Mouse (Mus musculus) ES-E14 (cell line): ENCODE data around the gene Gm884.

Source experiments
- CHD2 ChIP-seq: IDR thresholded peaks from 2 replicates; pipeline ENCODE4 v1.6.1; 2014; ENCODE audit warnings: mild to moderate bottlenecking, low read depth, low read length, inconsistent platforms
- MAFK ChIP-seq: IDR thresholded peaks from 2 replicates; pipeline ENCODE4 v1.6.1; 2014; ENCODE audit warnings: mild to moderate bottlenecking, low read depth, low read length, inconsistent platforms; ENCODE audit not compliant: insufficient read depth
- ZC3H11A ChIP-seq: IDR thresholded peaks from 2 replicates; pipeline ENCODE4 v1.6.1; 2012; ENCODE audit warnings: low read depth, mild to moderate bottlenecking, inconsistent platforms, low read length, borderline replicate concordance
- ZNF384 ChIP-seq: IDR thresholded peaks from 2 replicates; pipeline ENCODE4 v1.6.1; 2012; ENCODE audit warnings: low read depth, low read length, inconsistent platforms

- TF ChIP-seq MAFK (no peak), ZNF384 (no peak), ZC3H11A (no peak), CHD2 (no peak)
Measured at GRCm38 (mm10) chr11:103627453-103627852, 6.5 kb upstream of the Gm884 start.
